Mouse (Mus musculus): ENCODE data around the gene Cebpb. TPM values are rescaled to one million over a fixed set of nuclear protein-coding genes. Genes with fewer than 3 reads are reported as not detected.

The Cebpb gene
- polyA plus RNA-seq, 1 experiment from 2014 or later, result 108 TPM

DNA sequence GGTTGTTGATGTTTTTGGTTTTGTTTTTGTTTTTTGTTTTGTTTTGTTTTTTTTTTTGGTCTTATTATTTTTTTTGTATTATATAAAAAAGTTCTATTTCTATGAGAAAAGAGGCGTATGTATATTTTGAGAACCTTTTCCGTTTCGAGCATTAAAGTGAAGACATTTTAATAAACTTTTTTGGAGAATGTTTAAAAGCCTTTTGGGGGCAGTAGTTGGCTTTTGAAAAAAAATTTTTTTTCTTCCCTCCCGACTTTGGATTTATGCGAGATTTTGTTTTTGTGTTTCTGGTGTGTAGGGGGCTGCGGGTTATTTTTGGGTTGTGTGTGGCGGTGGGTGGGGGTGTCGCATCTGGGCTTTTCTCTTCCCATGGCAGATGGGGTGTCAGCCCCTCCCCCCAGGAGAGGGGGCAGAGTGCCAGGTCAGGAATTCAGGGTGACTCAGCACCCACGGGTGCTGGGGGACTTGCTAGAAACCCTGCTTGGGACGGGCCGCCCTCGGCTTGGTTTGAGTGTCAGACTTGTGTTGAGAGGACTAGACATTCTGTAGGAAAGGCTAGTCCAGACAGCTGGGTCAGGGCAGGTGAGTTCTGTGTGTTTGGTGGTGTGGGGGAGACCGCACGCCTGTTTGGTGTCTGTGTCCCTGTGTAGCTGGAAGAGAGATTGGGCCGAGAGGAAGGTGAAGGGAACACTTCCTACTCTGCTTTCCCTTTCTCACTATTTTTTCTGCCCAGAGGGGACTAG lies 1.7 kb downstream of the Cebpb start:
- H3K4me3 ChIP-seq (ENCODE audit: low read depth, low read length), result peak overlapping the region; percentile 81
- peak overlapping the region; percentile 93 for H3K9ac ChIP-seq (replicated peaks; ENCODE audit: low read depth)
- H3K4me2 ChIP-seq (replicated peaks; ENCODE audit: low read depth, low read length), result peak overlapping the region; percentile 75
- peak overlapping the region; percentile 98 for H3K27ac ChIP-seq (ENCODE audit: low read length)
- TF ChIP-seq CTCF (IDR thresholded peaks at IDR 0.05) (no peak), EP300 (IDR thresholded peaks at IDR 0.05) (no peak)
- no peaks in the 10 kb centered on the region for H3K27me3 ChIP-seq (replicated peaks; ENCODE audit: insufficient read depth, low read length)
- ATAC-seq, result no peak
- DNase-seq (ENCODE audit: low spot score), result peak; percentile 54
- no peaks in the 10 kb centered on the region for H3K9me3 ChIP-seq (ENCODE audit: low read length)
- WGBS, result 25% methylated on average over 15 of the region's 15 CpGs
- peaks cover 16% of the 10 kb centered on the region for H3K36me3 ChIP-seq (ENCODE audit: insufficient read depth, low read length)
- no peaks in the 10 kb centered on the region; the same call in 1 of the 2 replicates for H3K4me1 ChIP-seq (ENCODE audit: insufficient read depth, low read depth, low read length)

DNA sequence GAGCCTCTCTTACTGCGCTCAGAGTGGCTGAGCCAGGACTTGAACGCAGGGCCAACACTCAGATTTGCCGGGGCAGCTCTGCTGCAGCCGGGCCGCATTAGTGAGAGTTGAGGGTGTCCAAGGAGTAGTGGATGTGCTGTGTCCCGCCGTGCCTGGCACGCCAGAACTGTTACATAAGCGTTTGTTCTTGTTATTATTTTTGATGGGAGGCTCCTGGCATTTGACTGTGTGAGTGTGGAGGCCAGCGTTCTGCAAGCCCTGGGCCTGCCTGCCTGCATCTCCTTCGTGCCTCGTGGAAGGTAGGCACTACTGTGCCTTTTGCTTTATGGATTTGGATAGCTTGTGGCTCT lies 2.2 kb downstream of the Cebpb start:
- TF ChIP-seq CTCF (IDR thresholded peaks at IDR 0.05) (no peak), EP300 (IDR thresholded peaks at IDR 0.05) (no peak)
- peak overlapping the region; percentile 81 for H3K4me3 ChIP-seq (ENCODE audit: low read depth, low read length)
- peaks cover 16% of the 10 kb centered on the region for H3K36me3 ChIP-seq (ENCODE audit: insufficient read depth, low read length)
- H3K4me2 ChIP-seq (replicated peaks; ENCODE audit: low read depth, low read length), result peak overlapping the region; percentile 75
- no peak for ATAC-seq
- H3K4me1 ChIP-seq (ENCODE audit: insufficient read depth, low read depth, low read length), result no peaks in the 10 kb centered on the region; the same call in 1 of the 2 replicates
- DNase-seq (ENCODE audit: low spot score), result no peak
- WGBS, result 32% methylated on average over 12 of the region's 12 CpGs
- H3K27me3 ChIP-seq (replicated peaks; ENCODE audit: insufficient read depth, low read length), result no peaks in the 10 kb centered on the region
- peak overlapping the region; percentile 98 for H3K27ac ChIP-seq (ENCODE audit: low read length)
- H3K9ac ChIP-seq (replicated peaks; ENCODE audit: low read depth), result peak overlapping the region; percentile 93
- no peaks in the 10 kb centered on the region for H3K9me3 ChIP-seq (ENCODE audit: low read length)

DNA sequence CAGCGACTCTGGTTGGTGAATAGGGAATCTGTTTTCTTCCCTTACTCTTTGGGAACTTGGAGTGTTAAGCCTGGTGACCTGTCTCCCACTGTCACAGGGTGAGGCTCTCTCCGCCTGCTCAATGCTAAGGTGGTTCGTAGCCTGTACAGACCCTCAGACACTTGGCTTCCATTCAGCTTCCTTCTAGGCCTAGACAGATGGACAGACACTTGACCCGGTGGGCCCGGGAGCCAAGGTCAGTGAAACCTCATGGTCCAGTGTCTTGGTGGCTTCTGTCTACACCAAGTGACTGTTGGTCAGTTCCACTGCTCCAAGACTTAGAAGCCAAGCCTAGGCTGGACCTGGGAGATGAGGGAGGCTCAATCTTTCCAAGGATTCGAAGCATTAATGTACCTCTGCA lies 2.7 kb downstream of the Cebpb start:
- ATAC-seq (no peak), DNase-seq (ENCODE audit: low spot score) (no peak)
- TF ChIP-seq CTCF (IDR thresholded peaks at IDR 0.05), result no peak
- no peak for TF ChIP-seq EP300 (IDR thresholded peaks at IDR 0.05)
- Histone ChIP-seq H3K27ac (ENCODE audit: low read length) (peak overlapping the region; percentile 98), H3K9me3 (ENCODE audit: low read length) (no peaks in the 10 kb centered on the region), H3K4me2 (replicated peaks; ENCODE audit: low read depth, low read length) (peak overlapping the region; percentile 75), H3K4me1 (ENCODE audit: insufficient read depth, low read depth, low read length) (no peaks in the 10 kb centered on the region; the same call in 1 of the 2 replicates), H3K27me3 (replicated peaks; ENCODE audit: insufficient read depth, low read length) (no peaks in the 10 kb centered on the region), H3K4me3 (ENCODE audit: low read depth, low read length) (peak overlapping the region; percentile 81), H3K36me3 (ENCODE audit: insufficient read depth, low read length) (peaks cover 16% of the 10 kb centered on the region), H3K9ac (replicated peaks; ENCODE audit: low read depth) (peak overlapping the region; percentile 93)
- WGBS, result 58% methylated on average over 6 of the region's 6 CpGs

DNA sequence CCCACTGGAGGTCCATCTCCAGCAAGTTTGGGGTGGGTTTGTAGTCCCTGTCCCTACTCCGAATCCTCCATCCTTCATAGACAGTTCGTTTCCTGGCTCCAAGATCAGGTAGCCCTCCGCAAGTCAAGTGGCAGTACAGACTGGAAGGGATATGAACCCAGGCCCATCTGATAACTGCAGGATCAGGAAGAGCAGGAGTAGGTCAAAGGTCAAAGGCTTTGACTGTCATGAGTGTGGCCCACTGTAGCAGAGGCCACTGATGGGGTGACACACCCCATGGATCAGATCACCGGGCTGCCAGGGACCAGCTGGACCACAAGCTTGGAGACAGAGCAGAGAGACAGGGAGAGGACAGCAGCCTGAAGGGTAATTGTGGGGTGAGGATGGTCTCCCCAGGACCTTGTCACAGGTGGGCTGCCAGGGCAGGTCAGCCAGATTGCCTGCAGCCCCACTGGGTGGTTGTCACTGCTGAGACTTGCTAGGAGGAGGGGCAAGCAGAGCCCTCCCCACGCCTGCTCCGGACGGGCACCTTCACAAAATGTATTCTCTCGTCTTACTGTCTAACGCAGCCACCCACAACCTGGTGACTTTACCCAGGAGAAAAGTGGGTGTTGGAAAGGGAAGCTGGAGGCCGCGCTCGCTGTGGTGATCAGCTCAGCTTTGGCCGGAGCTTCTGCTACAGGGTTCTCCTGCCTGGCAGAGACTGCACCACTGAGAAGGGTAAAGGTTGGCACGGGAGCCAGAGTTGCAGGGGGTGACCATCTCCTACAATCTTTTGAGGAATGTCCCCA lies 3.4 kb downstream of the Cebpb start:
- no peaks in the 10 kb centered on the region for H3K9me3 ChIP-seq (ENCODE audit: low read length)
- no peaks in the 10 kb centered on the region for H3K27me3 ChIP-seq (replicated peaks; ENCODE audit: insufficient read depth, low read length)
- H3K9ac ChIP-seq (replicated peaks; ENCODE audit: low read depth), result peak overlapping the region; percentile 93
- H3K36me3 ChIP-seq (ENCODE audit: insufficient read depth, low read length), result peaks cover 16% of the 10 kb centered on the region
- H3K27ac ChIP-seq (ENCODE audit: low read length), result peak overlapping the region; percentile 98
- no peaks in the 10 kb centered on the region; the same call in 1 of the 2 replicates for H3K4me1 ChIP-seq (ENCODE audit: insufficient read depth, low read depth, low read length)
- H3K4me2 ChIP-seq (replicated peaks; ENCODE audit: low read depth, low read length), result peak overlapping the region; percentile 75
- peak overlapping the region; percentile 81 for H3K4me3 ChIP-seq (ENCODE audit: low read depth, low read length)
- ATAC-seq (no peak), DNase-seq (ENCODE audit: low spot score) (peak; percentile 25)
- WGBS, result 63% methylated on average over 14 of the region's 14 CpGs
- TF ChIP-seq CTCF (IDR thresholded peaks at IDR 0.05), result no peak
- TF ChIP-seq EP300 (IDR thresholded peaks at IDR 0.05), result no peak

DNA sequence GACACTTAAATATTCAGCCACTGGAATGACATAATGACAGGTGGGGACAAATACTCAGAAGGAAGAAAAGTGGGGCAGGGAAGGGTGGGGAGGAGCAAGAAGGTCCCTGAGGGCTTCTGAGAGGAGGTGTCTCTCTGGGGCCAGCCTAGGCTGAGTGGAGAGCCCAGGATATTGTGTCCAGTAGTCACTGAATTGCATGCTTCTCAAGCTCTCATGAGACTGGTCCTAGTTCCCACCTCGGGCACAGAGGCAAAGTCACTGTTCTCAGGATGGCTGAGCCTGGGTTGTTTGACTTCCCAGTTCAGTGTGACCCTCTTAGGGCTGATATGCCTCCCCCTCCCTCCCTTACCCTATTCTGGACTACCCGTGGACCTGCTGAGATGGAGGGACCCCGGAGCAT lies 4.1 kb downstream of the Cebpb start:
- peaks cover 16% of the 10 kb centered on the region for H3K36me3 ChIP-seq (ENCODE audit: insufficient read depth, low read length)
- H3K9ac ChIP-seq (replicated peaks; ENCODE audit: low read depth), result no peak overlapping the region
- H3K9me3 ChIP-seq (ENCODE audit: low read length), result no peaks in the 10 kb centered on the region
- 54% methylated on average over 2 of the region's 3 CpGs for WGBS
- H3K4me3 ChIP-seq (ENCODE audit: low read depth, low read length), result peak overlapping the region; percentile 81
- peak overlapping the region; percentile 98; the same call in 1 of the 2 replicates for H3K27ac ChIP-seq (ENCODE audit: low read length)
- H3K4me1 ChIP-seq (ENCODE audit: insufficient read depth, low read depth, low read length), result no peaks in the 10 kb centered on the region; the same call in 1 of the 2 replicates
- DNase-seq (ENCODE audit: low spot score) (no peak), ATAC-seq (no peak)
- no peaks in the 10 kb centered on the region for H3K27me3 ChIP-seq (replicated peaks; ENCODE audit: insufficient read depth, low read length)
- H3K4me2 ChIP-seq (replicated peaks; ENCODE audit: low read depth, low read length), result peak overlapping the region; percentile 75
- no peak for TF ChIP-seq EP300 (IDR thresholded peaks at IDR 0.05)

DNA sequence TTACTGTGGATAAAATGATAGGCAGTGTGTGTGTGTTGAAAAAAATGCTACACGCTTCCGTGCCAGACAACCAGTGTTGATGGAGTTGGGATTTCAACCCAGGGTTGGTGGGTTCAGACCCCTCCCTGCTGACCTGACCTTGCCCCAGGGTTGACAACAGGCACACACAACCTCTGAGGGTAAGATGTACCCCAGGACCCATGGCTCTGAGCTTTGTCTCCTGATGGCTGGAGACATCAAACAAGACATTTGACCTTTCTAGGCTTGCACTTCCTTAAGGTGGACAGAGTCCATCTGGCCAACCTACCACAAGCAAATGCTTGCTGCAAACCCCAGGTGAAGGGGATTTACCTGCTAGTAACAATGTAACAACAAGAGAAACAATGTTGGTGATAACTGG lies 4.8 kb downstream of the Cebpb start:
- H3K27ac ChIP-seq (ENCODE audit: low read length), result no peak overlapping the region
- 66% methylated on average over 2 of the region's 2 CpGs for WGBS

More for the DNA sequence above, 4.8 kb downstream of the Cebpb start:
- no peak overlapping the region for H3K4me3 ChIP-seq (ENCODE audit: low read depth, low read length)
- H3K27me3 ChIP-seq (replicated peaks; ENCODE audit: insufficient read depth, low read length), result no peaks in the 10 kb centered on the region
- no peak overlapping the region for H3K4me2 ChIP-seq (replicated peaks; ENCODE audit: low read depth, low read length)
- ATAC-seq, result no peak
- no peak overlapping the region for H3K9ac ChIP-seq (replicated peaks; ENCODE audit: low read depth)
- no peaks in the 10 kb centered on the region; the same call in 1 of the 2 replicates for H3K4me1 ChIP-seq (ENCODE audit: insufficient read depth, low read depth, low read length)
- DNase-seq (ENCODE audit: low spot score), result no peak
- H3K9me3 ChIP-seq (ENCODE audit: low read length), result no peaks in the 10 kb centered on the region
- TF ChIP-seq CTCF (IDR thresholded peaks at IDR 0.05) (no peak), EP300 (IDR thresholded peaks at IDR 0.05) (no peak)
- H3K36me3 ChIP-seq (ENCODE audit: insufficient read depth, low read length), result peaks cover 16% of the 10 kb centered on the region

Measured in lung, postnatal 0 days (tissue).